Mouse (Mus musculus): ENCODE measurements around the gene Tmem206. TPM values are rescaled to one million over a fixed set of nuclear protein-coding genes. Genes with fewer than 3 reads are reported as not detected.
A peak's percentile ranks its signal among the peaks of the same experiment; 100 is the strongest.

The Tmem206 gene
- polyA plus RNA-seq, 1 experiment from 2014 or later = 4.4 TPM

DNA sequence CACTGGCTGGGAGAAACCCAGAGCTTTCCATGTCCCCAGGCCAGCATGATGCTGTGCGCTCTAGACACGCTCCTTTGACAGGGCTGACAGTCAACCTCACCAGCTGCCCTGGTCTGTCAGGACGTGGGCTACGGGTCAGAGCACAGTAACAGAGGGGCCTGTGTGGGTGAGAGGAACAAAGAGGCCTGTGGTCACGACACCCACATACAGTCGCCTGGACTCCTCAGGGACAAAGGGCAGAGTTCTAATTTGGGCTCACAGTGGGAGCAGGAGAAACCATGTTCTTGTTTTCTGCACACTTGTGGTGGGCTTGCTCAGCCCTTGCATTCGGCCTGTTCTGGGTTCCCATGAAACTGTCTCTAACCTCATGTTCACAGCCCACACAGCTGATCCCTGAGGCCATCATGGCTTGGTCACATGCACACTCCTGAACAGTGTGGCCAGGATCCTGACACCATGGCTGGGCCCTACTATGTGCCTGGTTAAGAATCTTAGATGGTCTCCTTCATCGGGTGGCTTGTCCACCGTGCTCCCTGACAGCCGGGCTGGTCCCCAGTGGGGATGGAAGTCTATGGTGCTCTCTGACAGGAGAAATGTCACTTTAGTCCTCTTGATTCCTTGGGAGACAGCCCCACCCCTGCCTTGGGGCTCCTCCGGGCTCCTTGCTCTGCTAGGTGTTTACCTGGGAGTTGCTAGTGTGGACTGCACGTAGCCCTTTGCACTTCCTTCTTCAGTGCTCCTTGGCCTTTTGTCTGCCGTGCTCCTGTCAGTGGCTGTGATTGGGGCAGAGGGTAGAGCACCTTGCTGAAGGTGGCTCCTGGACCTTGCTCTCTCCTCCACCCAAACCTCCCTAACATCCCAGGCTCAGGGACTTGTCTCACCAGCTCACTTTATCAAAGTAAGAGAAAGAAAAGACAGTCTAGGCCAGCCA lies 42.3 kb upstream of the Tmem206 start:
- H3K4me1 ChIP-seq (ENCODE audit: insufficient read depth) = peaks cover 20% of the 10 kb centered on the region
- H3K27me3 ChIP-seq (ENCODE audit: insufficient read depth, low read length) = no peaks in the 10 kb centered on the region
- no peak for DNase-seq
- H3K9me3 ChIP-seq (ENCODE audit: low read length) = no peaks in the 10 kb centered on the region
- no peak for TF ChIP-seq CTCF (IDR thresholded peaks at IDR 0.05; ENCODE audit: low read depth)
- TF ChIP-seq EP300 (IDR thresholded peaks at IDR 0.05; ENCODE audit: low read depth) = no peak
- no peak overlapping the region for H3K4me2 ChIP-seq (ENCODE audit: low read depth, low read length)
- WGBS (ENCODE audit: insufficient replicate concordance) = 56% methylated on average over 13 of the region's 13 CpGs
- H3K4me3 ChIP-seq (ENCODE audit: low read depth, low read length) = no peak overlapping the region
- no peaks in the 10 kb centered on the region for H3K36me3 ChIP-seq (replicated peaks; ENCODE audit: insufficient read depth, low read length)
- ATAC-seq = peak; percentile 16; the same call in 1 of the 2 replicates
- no peak overlapping the region for H3K27ac ChIP-seq (ENCODE audit: low read depth)
- H3K9ac ChIP-seq (replicated peaks) = no peak overlapping the region

DNA sequence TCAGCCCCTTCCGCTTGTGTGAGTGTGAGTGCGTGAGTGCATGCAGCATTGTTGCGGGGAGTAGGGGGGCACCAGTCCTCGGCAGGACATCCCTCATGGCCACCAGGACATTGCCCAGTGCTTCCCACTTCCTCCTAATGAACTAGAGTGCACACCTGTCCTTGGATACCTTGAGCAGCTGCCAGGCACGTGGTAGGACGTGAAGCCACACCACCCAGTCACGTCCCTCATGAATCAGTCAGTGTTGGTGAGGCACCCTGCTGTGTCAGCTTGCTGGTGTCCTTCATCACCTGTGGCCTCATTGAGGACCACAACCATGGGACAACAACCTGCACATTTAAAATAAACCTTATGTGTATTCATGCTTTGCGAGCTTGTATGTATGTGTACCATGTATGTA lies 41.2 kb upstream of the Tmem206 start:
- H3K4me1 ChIP-seq (ENCODE audit: insufficient read depth) = peaks cover 16% of the 10 kb centered on the region
- WGBS (ENCODE audit: insufficient replicate concordance) = 79% methylated on average over 8 of the region's 8 CpGs
- no peak for ATAC-seq
- no peak overlapping the region for H3K27ac ChIP-seq (ENCODE audit: low read depth)
- H3K27me3 ChIP-seq (ENCODE audit: insufficient read depth, low read length) = no peaks in the 10 kb centered on the region
- no peak overlapping the region for H3K4me2 ChIP-seq (ENCODE audit: low read depth, low read length)
- no peaks in the 10 kb centered on the region for H3K9me3 ChIP-seq (ENCODE audit: low read length)
- H3K36me3 ChIP-seq (replicated peaks; ENCODE audit: insufficient read depth, low read length) = no peaks in the 10 kb centered on the region
- H3K4me3 ChIP-seq (ENCODE audit: low read depth, low read length) = no peak overlapping the region
- TF ChIP-seq CTCF (IDR thresholded peaks at IDR 0.05; ENCODE audit: low read depth) (no peak), EP300 (IDR thresholded peaks at IDR 0.05; ENCODE audit: low read depth) (no peak)
- no peak overlapping the region for H3K9ac ChIP-seq (replicated peaks)
- no peak for DNase-seq

- no peaks in the 10 kb centered on the region for H3K36me3 ChIP-seq (replicated peaks; ENCODE audit: insufficient read depth, low read length)
- H3K27me3 ChIP-seq (ENCODE audit: insufficient read depth, low read length) = no peaks in the 10 kb centered on the region
- no peak overlapping the region for H3K4me2 ChIP-seq (ENCODE audit: low read depth, low read length)
- H3K4me1 ChIP-seq (ENCODE audit: insufficient read depth) = peaks cover under 1% of the 10 kb centered on the region; the same call in 1 of the 2 replicates
- DNase-seq (peak; percentile 86), ATAC-seq (peak; percentile 86)
- WGBS (ENCODE audit: insufficient replicate concordance) = 40% methylated on average over 8 of the region's 8 CpGs
- no peaks in the 10 kb centered on the region for H3K9me3 ChIP-seq (ENCODE audit: low read length)
- no peak overlapping the region for H3K9ac ChIP-seq (replicated peaks)
- no peak overlapping the region for H3K27ac ChIP-seq (ENCODE audit: low read depth)
- no peak overlapping the region for H3K4me3 ChIP-seq (ENCODE audit: low read depth, low read length)
- peak; percentile 91 for TF ChIP-seq CTCF (IDR thresholded peaks at IDR 0.05; ENCODE audit: low read depth)
- TF ChIP-seq EP300 (IDR thresholded peaks at IDR 0.05; ENCODE audit: low read depth) = no peak
Measured at GRCm38 (mm10) chr1:191288762-191289161, 37.0 kb upstream of the Tmem206 start.

DNA sequence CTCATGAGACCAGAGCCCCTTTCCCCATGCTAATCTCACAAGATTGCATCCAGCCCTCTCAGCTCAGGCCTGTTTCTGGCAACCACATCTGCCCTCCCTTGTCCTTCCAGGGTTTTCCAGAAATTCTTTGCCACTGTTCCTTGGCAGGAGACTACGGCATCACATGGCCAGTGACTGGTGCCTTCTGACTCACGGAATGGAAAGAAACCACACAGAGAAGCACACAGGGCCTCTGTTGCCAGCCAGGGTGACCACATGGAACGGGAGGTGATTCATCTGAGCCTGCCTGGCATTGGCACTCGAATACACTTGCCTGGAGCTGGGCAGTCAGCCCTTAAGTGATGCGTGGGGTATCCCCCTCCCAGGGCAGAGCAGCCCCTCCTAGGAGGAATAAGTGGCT lies 33.4 kb upstream of the Tmem206 start:
- H3K4me3 ChIP-seq (ENCODE audit: low read depth, low read length) = no peak overlapping the region
- no peaks in the 10 kb centered on the region for H3K36me3 ChIP-seq (replicated peaks; ENCODE audit: insufficient read depth, low read length)
- DNase-seq (no peak), ATAC-seq (no peak)
- H3K9me3 ChIP-seq (ENCODE audit: low read length) = no peaks in the 10 kb centered on the region
- no peak overlapping the region for H3K27ac ChIP-seq (ENCODE audit: low read depth)
- H3K4me2 ChIP-seq (ENCODE audit: low read depth, low read length) = no peak overlapping the region
- no peaks in the 10 kb centered on the region for H3K4me1 ChIP-seq (ENCODE audit: insufficient read depth)
- TF ChIP-seq CTCF (IDR thresholded peaks at IDR 0.05; ENCODE audit: low read depth) (no peak), EP300 (IDR thresholded peaks at IDR 0.05; ENCODE audit: low read depth) (no peak)
- 65% methylated on average over 5 of the region's 5 CpGs for WGBS (ENCODE audit: insufficient replicate concordance)
- no peak overlapping the region for H3K9ac ChIP-seq (replicated peaks)
- H3K27me3 ChIP-seq (ENCODE audit: insufficient read depth, low read length) = no peaks in the 10 kb centered on the region

GRCm38 (mm10) chr1:191293051-191293450 lies 32.7 kb upstream of the Tmem206 start:
- Histone ChIP-seq H3K4me1 (ENCODE audit: insufficient read depth) (no peaks in the 10 kb centered on the region), H3K9ac (replicated peaks) (no peak overlapping the region), H3K27me3 (ENCODE audit: insufficient read depth, low read length) (no peaks in the 10 kb centered on the region), H3K27ac (ENCODE audit: low read depth) (no peak overlapping the region), H3K36me3 (replicated peaks; ENCODE audit: insufficient read depth, low read length) (no peaks in the 10 kb centered on the region), H3K4me2 (ENCODE audit: low read depth, low read length) (no peak overlapping the region), H3K9me3 (ENCODE audit: low read length) (no peaks in the 10 kb centered on the region), H3K4me3 (ENCODE audit: low read depth, low read length) (no peak overlapping the region)
- no peak for ATAC-seq
- 69% methylated on average over 2 of the region's 2 CpGs for WGBS (ENCODE audit: insufficient replicate concordance)
- DNase-seq = no peak
- no peak for TF ChIP-seq CTCF (IDR thresholded peaks at IDR 0.05; ENCODE audit: low read depth)
- no peak for TF ChIP-seq EP300 (IDR thresholded peaks at IDR 0.05; ENCODE audit: low read depth)

DNA sequence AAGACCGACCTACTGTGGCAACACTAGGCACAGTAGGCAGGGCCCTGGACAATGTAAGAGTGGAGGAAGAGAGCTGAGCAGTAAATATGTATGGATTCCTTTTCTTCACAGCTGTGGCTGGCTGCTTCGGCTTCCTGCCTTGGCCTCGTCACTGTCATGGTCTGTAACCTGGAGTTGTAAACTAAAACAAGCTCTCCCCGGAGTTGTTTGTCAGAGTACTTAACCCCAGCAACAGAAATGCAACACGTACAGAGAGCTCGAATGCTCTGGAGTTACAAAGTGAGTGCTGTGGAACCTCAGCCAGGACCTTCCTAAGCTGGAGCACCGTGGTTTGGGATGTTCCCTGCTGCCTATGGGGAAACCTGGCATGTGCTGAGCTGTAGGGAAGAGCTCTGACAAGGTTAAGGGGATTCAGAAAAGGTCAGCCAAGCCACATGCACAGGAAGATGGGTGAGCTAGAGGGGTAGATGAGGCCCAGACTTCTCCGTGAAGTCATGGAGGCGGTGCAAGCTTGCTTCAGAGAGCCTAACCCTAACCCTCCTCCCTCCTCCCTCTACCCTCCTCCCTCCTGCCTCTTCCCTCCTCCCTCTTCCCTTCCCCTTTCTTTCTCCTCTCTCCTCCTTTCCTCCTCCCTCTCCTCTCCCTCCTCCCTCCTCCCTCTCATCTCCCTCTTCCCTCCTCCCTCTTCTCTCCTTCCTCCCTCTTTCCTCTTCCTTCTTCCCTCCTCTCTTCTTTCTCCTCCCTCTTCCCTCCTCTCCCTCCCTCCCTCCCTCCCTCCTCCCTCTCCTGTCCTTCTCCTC lies 31.5 kb upstream of the Tmem206 start:
- WGBS (ENCODE audit: insufficient replicate concordance) = 59% methylated on average over 9 of the region's 9 CpGs
- H3K9me3 ChIP-seq (ENCODE audit: low read length) = no peaks in the 10 kb centered on the region
- no peak overlapping the region for H3K27ac ChIP-seq (ENCODE audit: low read depth)
- H3K27me3 ChIP-seq (ENCODE audit: insufficient read depth, low read length) = no peaks in the 10 kb centered on the region
- H3K4me2 ChIP-seq (ENCODE audit: low read depth, low read length) = no peak overlapping the region
- H3K36me3 ChIP-seq (replicated peaks; ENCODE audit: insufficient read depth, low read length) = no peaks in the 10 kb centered on the region
- H3K4me3 ChIP-seq (ENCODE audit: low read depth, low read length) = no peak overlapping the region
- no peaks in the 10 kb centered on the region for H3K4me1 ChIP-seq (ENCODE audit: insufficient read depth)
- DNase-seq (no peak), ATAC-seq (no peak)
- TF ChIP-seq CTCF (IDR thresholded peaks at IDR 0.05; ENCODE audit: low read depth) (no peak), EP300 (IDR thresholded peaks at IDR 0.05; ENCODE audit: low read depth) (no peak)
- H3K9ac ChIP-seq (replicated peaks) = no peak overlapping the region

Data from liver, postnatal 0 days (tissue).